In the genomic region with DNA sequence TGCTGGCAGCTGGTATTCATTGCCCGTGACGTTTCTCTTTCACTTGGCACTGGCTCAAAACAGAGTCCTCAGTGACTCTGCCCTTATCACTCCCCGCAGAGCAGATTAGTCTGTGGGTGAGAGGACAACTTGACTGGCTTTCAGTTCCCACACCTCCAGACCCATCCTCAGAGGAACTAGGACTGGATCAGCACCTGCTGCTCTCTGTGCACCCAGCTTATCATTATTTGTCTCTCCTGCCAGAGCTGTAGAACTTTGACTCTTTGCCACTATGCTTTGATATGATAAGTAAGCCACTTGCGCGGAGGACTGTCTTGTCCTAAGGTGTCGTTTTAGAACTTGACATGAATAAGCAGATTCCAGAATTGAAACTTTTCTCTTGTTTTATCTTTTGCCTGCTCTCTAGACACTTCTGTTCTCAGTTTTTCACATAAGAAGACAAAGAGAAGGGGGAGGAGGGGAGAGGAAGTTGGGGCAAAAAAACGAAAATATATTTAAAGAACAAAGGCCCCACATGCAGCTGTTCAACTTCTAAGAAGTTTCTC, we compare ENCODE assay signal across 9 mouse cellular contexts. TPM values are rescaled to one million over a fixed set of nuclear protein-coding genes. Genes with fewer than 3 reads are reported as not detected.
A peak's percentile ranks its signal among the peaks of the same experiment; 100 is the strongest.
DNase-seq lines count a peak whose midpoint lies in the region; ATAC-seq and TF ChIP-seq lines count a peak whose summit lies in the region.
"Had no signal": no experiment of that assay in that cellular context is flagged by ENCODE, and none has a peak within 500 bp of the region (broad histone marks: within the 10 kb centered on the region; RNA-seq: fewer than 3 reads in every experiment).

No protein-coding gene starts in this region.

- 12% methylated on average over 7 of the region's 7 CpGs for WGBS in heart, embryonic 16.5 days
- WGBS in lung, adult 2 months = 25% methylated on average over 7 of the region's 7 CpGs
- WGBS in stomach, embryonic 15.5 days = 42% methylated on average over 7 of the region's 7 CpGs

- ATAC-seq in heart, embryonic 16.5 days (replicated peaks; ENCODE audit: extremely low read depth, insufficient read depth, low FRiP score) = peak; percentile 70; the same call in 1 of the 2 replicates
- peak; percentile 73; the same call in 1 of the 2 replicates for ATAC-seq in stomach, embryonic 15.5 days (ENCODE audit: insufficient read depth, low FRiP score, low read depth)

- TF ChIP-seq CTCF in lung, adult 2 months (IDR thresholded peaks at IDR 0.05; ENCODE audit: insufficient read depth, low read length) = no peak

- no peak overlapping the region for H3K9ac ChIP-seq in heart, embryonic 16.5 days (ENCODE audit: low read length)
- H3K9ac ChIP-seq in stomach, embryonic 15.5 days = no peak overlapping the region
- H3K9ac ChIP-seq: lung, embryonic 15.5 days had no signal

- no peaks in the 10 kb centered on the region for H3K36me3 ChIP-seq in heart, embryonic 16.5 days (ENCODE audit: control insufficient read depth, insufficient read depth)
- H3K36me3 ChIP-seq in stomach, embryonic 15.5 days = no peaks in the 10 kb centered on the region
- H3K36me3 ChIP-seq: lung, embryonic 15.5 days had no signal

- peak overlapping the region; percentile 50 for H3K4me2 ChIP-seq in heart, embryonic 16.5 days (ENCODE audit: low read depth, low read length)
- peak overlapping the region; percentile 19 for H3K4me2 ChIP-seq in stomach, embryonic 15.5 days
- H3K4me2 ChIP-seq: lung, embryonic 15.5 days had no signal

- TF ChIP-seq POLR2A in lung, adult 2 months (IDR thresholded peaks at IDR 0.05; ENCODE audit: borderline replicate concordance, extremely low read depth, low read depth, low read length) = no peak

- no peak overlapping the region for H3K4me3 ChIP-seq in heart, embryonic 16.5 days (ENCODE audit: low read length)
- H3K4me3 ChIP-seq in lung, adult 2 months (replicated peaks; ENCODE audit: extremely low read depth, low read depth, low read length) = no peak overlapping the region
- no peak overlapping the region for H3K4me3 ChIP-seq in stomach, embryonic 15.5 days (replicated peaks)
- H3K4me3 ChIP-seq: lung, embryonic 15.5 days had no signal

- DNase-seq in thymus, postnatal 0 days (ENCODE audit: low spot score) = peak; percentile 77
- no peak for DNase-seq in thymus, postnatal 4 days
- peak; percentile 16 for DNase-seq in lung, adult 2 months
- no peak for DNase-seq in frontal cortex, postnatal 25 days (ENCODE audit: low spot score in 2 of 2)
- DNase-seq in gastrocnemius, postnatal 36 days = no peak
- no peak for DNase-seq in right cerebral cortex, postnatal 36 days (ENCODE audit: low spot score in 2 of 2)

- no peaks in the 10 kb centered on the region for H3K9me3 ChIP-seq in heart, embryonic 16.5 days (replicated peaks; ENCODE audit: control insufficient read depth, low read length)
- H3K9me3 ChIP-seq in stomach, embryonic 15.5 days = no peaks in the 10 kb centered on the region
- H3K9me3 ChIP-seq: lung, embryonic 15.5 days had no signal

- intact Hi-C loops in gastrocnemius, postnatal 36 days (cut with DNase I) = no loop called here

- peaks cover 22% of the 10 kb centered on the region for H3K4me1 ChIP-seq in heart, embryonic 16.5 days (ENCODE audit: control insufficient read depth, insufficient read depth, low read length)
- H3K4me1 ChIP-seq in lung, adult 2 months (ENCODE audit: control insufficient read depth, insufficient read depth, low read length) = peaks cover 5% of the 10 kb centered on the region
- H3K4me1 ChIP-seq in stomach, embryonic 15.5 days = peaks cover 19% of the 10 kb centered on the region

- H3K27ac ChIP-seq in heart, embryonic 16.5 days (ENCODE audit: low read length) = peak overlapping the region; percentile 77
- 0 out of 2 replicates have a peak overlapping the region, but pooled peaks have one; percentile 9 for H3K27ac ChIP-seq in stomach, embryonic 15.5 days
- H3K27ac ChIP-seq: lung, embryonic 15.5 days had no signal

- no peaks in the 10 kb centered on the region for H3K27me3 ChIP-seq in heart, embryonic 16.5 days (ENCODE audit: control insufficient read depth, insufficient read depth, low read length)
- H3K27me3 ChIP-seq in stomach, embryonic 15.5 days (replicated peaks) = no peaks in the 10 kb centered on the region
- H3K27me3 ChIP-seq: lung, embryonic 15.5 days had no signal

RNA-seq across cellular contexts. Expression of a gene that starts 30.9 kb away (rescaled TPM):
- 44.6 and 47.0 TPM in 2 replicates for polyA plus RNA-seq in thymus, postnatal 0 days (2015; fragmentation: Nextera tagmentation; extraction: Ambion mirVana)
- 73.2 TPM in 2 replicates for polyA plus RNA-seq in heart, embryonic 16.5 days (2015; fragmentation: Nextera tagmentation; extraction: Ambion mirVana)
- polyA plus RNA-seq in lung, adult 2 months (2012; rRNA removed) = 67.7 and 97.9 TPM in 2 replicates
- polyA plus RNA-seq in stomach, embryonic 15.5 days (2015; fragmentation: Nextera tagmentation; extraction: Ambion mirVana) = 63.3 and 66.4 TPM in 2 replicates
- total RNA-seq in gastrocnemius, postnatal 36 days (2021) = 10 to 100 TPM; 54.4 to 65.5 TPM

Comparison
In these comparisons a context has a peak if more than half of its experiments do, and no peak if none do; other contexts are left out.
1. DNase-seq: peak in thymus, postnatal 0 days (single experiment) and lung, adult 2 months (single experiment); none in thymus, postnatal 4 days (single experiment), frontal cortex, postnatal 25 days (0 of 2), gastrocnemius, postnatal 36 days (0 of 2) and right cerebral cortex, postnatal 36 days (0 of 2).